Mouse (Mus musculus) left cerebral cortex, adult 11 months (tissue): ENCODE results near the gene Fga.

Source experiments
- DNase-seq: peaks from one replicate; pipeline ENCODE4 v3.0.0; 2022; ENCODE audit warnings: low spot score

The Fga gene

DNA sequence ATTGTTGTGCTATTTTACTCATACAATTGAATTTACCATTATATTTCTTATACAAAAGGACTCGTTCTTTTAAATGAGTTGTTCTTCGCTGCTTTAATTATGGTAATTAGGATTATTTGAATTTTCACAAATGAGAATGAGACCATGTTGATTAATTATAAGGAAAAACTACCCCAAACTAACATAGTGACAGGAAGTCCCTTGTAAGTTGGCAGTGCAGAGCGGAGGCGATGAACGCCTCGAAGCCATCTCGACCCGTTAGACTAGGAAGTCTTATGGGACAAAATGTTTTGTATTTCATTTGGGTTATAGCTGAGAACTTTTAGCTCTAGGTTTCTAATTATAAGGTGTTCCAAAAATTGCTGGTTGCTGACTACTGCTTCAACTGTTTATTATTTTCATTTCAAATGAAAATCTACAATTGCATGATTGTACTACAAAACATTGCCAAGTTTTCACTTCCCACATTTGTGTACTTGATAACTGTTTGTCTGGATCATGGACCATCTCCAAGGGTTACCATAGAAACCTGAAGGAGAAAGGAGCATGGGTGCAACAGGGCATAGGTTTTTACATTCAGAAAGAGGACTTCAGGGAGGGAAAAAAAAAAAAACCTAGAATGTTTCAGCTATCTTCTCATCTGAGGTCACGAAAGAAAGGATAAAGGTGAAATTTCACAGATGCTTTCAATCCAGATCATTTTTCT lies 1.8 kb downstream of the Fga start:
- no peak for DNase-seq

DNA sequence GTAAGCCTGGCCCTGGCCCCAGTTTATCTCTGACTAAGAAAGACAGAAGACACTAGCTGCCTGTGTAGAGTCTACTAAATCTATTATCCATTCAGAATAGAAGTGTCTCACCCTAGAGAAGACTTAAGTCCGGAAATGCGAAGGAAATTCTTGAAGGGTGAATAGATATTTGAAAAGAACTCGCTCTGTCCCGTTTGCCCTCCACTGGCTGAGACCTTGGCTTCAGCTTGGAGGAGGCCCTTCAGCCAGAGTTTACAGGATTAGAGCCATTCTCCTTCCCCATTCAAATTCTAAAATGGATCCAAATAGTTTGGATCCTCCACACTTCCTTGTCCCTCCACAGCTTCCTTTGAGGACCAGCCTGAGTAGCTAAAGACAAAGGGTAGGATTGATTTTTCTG lies 4.5 kb downstream of the Fga start:
- DNase-seq, result no peak

DNA sequence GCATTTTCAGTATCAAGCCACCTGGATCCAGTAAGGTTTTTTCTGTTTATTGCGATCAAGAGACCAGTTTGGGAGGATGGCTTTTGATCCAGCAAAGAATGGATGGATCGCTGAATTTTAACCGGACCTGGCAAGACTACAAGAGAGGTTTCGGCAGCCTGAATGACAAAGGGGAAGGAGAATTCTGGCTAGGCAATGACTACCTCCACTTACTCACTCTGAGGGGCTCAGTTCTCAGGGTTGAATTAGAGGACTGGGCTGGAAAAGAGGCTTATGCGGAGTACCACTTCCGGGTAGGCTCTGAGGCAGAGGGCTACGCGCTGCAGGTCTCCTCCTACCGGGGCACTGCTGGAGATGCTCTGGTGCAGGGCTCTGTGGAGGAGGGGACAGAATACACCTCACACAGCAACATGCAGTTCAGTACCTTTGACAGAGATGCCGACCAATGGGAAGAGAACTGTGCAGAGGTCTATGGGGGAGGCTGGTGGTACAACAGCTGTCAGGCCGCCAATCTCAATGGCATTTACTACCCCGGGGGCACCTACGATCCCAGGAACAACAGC lies 7.0 kb downstream of the Fga start:
- DNase-seq, result no peak

DNA sequence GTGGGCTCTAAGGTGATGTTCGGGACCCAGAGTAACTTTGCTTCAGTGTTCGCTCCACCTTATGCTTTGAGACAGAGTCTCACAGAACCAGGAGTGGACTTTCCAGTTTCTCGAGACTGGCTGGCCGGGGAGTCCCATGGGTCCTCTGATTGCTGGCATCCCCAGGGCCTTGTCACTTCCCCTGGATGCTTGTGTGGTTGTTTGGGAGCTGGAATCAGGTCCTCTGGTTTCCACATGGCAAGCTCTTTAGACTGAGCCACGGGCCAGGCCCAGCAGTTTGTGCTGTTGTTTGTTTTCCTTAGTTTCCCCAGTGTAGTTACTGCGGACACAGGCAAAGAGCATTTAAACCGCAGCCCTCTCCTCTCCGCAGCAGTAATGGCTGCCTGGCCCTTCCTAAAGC lies 7.9 kb downstream of the Fga start:
- DNase-seq, result no peak

DNA sequence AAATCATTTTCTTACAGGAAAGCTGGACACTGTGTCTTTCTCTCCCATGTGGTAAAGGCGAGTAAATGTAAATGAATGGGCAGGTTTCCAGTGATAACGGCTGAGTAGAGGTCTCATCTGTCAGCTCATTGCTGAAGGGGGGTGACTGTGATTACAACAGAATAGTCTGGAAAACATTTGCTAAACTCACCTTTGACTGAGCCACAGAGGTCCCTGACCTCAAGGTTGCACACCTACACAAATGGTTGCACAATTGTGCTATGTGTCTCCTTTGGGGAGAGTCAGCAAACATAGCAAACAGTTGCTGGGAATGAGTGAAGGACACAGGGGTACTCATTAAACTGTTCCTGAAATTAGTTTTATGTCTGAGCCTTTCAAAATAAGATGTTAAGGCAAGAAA lies 13.0 kb downstream of the Fga start:
- no peak for DNase-seq

DNA sequence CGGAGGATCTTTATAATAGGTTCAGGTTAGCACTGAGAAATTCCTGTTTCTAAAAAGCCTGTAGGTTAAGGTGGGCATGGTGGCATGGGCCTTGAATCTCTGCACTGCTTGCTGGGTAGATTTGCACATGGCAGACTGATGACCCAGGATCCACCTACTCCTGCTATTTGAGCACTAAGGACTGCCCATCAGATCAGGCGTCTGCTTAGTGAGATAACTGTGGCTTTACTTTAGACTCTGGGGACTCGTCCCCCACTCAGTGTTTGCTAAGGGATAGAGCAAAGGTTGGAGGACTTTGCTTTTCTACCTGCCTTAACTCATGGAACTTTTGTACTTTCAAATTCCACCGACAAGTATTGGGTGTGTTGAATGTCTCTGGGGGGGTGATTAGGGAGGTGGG lies 13.8 kb downstream of the Fga start:
- DNase-seq, result no peak

DNA sequence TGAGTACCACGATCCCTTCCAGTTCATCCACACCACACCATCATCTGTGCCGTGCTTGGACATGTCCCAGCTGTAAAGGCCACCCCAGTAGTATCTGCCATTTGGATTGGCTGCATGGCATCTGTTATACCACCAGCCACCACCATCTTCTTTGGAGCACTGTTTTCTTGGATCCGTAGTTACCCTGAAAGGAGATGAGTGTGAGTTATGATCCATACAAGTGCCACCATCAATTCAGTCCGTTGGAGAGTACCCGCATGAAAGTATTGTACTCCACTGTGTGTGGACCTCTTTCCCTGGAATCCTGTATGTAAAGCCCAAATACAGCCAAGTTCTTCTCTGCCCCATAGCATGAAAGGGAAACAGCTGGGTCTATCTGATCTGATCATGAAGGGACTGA lies 16.6 kb downstream of the Fga start:
- no peak for DNase-seq

DNA sequence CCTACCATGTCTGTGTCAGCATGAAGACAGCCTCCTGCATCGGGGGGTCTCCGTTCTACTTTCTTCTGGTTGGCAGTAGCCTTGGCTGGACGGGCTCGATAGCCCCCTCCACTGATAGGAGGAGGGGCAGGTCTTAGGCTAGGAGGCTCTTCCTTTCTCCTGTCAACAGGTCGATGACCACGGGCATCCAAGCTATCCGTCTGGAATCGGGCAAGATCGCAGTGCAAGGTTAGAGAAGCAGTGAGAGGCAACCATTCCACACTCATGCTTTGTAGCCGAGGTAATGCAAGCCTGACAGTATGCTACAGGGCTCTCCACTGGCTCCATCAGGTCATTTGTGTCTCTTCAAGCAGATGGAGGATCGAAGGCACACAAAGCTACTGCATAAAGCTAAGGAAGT lies 20.8 kb downstream of the Fga start:
- no peak for DNase-seq

DNA sequence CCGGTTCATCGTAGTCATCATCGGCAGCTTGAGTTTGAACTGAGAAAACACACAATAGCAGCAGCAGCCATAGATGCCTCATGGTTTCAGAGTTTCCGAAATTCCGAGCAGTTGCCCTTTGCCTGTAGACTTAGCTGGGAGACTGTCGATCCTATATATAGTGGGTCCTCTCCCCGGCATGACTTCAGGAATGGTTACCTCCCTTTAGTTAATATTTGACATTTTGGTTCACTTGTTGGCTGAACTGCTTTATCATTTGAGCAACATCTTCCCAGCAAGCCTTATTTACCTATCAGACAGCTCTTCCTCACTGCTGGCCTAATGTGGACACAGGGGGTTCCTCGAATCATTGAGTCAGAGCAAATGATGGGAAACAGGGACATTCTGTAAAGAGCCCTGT lies 23.8 kb downstream of the Fga start, which contains the start of gene Fgb:
TSS of gene Fgb (minus strand) at position 184 of the 400 bp plus-strand sequence.
- DNase-seq, result no peak

DNA sequence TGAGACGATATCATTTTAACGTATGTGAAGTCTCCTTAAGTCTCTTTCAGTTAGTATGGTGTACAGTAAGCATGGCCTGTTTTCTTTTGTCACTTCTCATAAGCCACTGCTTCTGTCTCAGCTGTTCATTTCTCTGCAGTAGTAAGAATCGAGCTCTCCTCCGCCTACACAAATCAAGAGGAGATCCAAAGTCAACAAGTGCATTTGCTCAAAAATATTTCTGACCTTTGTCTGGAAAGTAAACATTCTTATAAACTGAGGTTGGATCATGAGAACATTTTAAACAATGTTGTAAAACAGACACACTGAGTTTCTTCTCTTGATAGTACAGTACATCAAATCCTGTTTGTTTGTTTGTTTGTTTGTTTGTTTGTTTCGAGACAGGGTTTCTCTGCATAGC lies 24.8 kb downstream of the Fga start:
- DNase-seq, result no peak

DNA sequence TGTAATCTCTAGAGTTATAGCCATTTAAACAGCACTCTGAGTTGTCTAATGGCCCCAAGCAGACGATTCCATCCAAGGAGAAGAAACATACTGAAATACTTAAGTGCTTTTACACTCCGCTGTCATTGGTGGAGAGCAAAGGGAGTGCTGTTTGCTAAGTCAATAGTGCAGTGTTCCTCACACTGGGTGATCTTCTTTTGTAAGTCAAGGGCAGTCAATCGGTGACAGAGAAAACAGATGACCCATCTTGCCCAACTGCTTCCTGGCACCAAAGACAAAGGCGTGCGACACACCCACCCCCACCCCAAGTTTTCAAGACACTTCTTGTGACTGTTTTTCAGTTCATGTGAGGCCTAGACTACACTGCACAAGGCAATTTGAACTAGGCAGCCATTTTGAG lies 26.2 kb downstream of the Fga start:
- no peak for DNase-seq

DNA sequence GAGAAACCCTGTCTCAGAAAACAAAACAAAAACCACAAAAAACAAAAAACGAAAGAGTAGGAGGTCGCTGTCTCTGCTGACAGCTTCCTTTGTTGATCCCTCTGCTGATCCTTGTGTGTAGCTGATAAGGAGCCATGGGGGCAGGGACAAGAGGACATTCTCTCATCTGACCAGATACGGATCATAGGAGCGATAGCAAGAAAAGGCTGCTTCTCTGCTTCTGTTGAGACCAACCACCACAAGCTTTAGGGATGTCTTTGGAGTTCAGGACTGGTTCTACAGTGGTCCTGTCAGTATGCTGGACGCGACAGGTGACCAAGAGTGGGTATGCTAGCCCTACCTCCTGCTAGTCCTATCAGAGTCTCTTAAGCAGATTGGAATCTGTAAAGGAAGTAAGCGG lies 27.2 kb downstream of the Fga start:
- DNase-seq, result no peak

DNA sequence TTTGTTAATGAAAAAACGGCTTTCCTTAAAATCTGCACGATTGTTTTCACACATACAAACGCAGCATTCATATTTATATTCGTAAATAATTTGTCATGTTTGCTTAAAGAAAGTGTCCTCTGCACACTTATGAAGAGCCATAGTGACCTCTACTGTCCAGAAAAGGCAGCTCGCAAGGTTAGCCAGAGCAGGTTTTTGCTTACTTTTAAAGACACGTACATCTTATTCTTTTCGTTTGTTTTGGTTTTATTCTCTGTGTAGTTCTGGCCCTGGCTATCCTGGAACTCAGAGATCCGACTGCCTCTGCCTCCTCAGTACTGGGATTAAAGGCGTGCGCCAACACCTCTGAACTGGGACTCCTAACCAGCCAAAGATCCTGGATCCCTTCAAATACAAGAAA lies 27.9 kb downstream of the Fga start:
- peak; percentile 33 for DNase-seq

DNA sequence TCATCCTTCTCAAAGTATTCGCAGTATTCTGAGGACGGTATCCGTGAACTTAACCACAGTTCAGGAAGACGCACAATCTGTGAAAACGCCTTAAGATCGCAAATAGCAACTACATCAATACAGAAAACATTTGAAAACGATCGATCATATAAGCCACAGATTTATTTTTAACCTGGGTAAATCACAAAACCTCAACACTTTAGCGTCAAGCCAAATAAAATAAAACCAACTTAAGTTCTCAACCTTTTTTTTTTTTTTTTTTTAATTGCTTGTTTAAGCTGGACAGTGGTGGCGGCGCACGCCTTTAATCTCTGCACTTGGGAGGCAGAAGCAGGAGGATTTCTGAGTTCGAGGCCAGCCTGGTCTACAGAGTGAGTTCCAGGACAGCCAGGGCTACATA lies 28.9 kb downstream of the Fga start:
- no peak for DNase-seq

DNA sequence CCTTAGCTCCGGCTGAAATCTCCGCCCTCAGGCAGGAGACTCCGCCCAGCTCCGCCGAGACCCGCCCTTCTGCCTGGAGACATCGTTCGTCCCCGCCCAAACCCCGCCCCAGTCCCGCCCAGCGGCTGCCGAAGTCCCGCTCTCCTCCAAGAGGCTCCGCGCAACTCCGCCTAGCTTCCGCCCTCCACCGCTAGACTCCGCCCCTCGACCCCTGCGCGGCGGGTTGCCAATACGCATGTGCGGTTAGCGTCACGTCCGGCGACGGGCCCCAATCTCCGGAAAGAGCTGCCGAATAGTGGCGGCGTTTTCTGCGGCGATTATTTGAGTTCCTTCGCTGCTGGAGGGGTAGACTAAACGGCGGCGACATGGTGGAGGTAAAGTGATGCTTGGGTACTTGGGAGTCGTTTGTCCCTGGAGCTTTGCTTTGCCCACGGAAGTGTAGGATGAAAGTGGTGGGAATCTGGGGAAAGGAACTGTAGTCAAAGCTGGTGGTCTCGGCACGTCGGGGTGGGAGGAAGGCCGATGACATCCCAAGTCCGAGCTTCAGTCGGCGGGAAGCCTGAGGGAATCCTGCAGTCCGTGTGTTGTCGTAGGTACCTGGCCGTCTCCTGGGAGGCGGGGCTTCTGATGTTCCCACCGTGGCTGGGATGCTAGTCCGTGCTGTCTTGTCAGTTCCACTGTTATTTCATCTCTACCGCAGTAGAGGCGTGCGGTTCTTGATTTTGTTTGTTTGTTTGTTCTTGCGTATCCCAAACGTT lies 29.6 kb downstream of the Fga start, which contains the start of gene Plrg1:
TSS of gene Plrg1 (plus strand) at position 242 of the 758 bp plus-strand sequence.
- DNase-seq, result peak; percentile 94

DNA sequence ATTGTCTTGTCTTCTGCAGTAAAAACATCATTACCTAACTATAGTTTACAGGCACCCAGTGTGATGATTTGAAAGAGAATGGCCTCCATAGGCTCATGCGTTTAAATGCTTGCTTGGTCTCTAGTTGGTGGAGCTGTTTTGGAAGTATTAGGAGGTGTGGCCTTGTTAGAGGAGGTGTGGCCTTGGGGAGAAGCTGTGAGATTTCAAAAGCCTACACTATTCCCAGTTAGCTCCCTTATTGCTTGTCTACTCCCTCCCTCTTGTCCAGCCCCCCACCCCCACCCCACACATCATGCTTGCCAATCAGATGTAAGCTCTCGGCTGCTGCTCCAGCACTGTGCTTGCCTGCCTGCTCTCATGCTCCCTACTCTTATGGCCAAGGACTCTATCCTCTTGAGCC lies 31.2 kb downstream of the Fga start:
- no peak for DNase-seq

DNA sequence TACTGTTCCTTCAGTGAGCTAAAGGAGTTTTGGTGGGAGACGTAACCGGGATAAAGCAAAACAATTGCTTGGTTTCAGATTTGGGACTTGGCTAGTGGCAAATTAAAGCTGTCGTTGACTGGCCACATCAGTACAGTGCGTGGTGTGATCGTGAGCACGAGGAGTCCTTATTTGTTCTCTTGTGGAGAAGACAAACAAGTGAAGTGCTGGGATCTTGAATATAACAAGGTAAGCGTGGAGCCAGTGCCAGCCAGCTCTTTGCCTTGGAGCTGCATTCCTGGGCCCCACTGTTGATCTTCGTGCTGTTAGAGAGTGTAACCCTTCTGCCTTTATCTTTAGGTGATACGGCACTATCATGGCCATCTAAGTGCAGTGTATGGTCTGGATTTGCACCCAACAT lies 42.0 kb downstream of the Fga start:
- no peak for DNase-seq

DNA sequence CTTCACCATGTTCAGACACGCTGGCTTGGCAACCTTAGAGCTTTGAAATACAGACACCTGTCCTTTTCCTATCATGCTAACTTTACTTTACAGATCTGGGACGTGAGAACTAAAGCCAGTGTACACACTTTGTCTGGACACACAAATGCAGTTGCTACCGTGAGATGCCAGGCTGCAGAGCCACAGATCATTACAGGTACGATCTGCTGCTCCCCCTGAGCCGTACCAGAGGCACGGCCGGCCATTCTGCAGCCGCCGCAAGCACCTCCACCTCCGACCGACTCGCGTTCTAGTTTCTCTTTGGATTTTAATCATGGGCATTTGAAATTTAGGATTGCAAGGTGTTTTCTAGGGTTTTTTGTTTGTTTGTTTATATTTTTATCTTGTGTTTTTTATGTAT lies 43.0 kb downstream of the Fga start:
- no peak for DNase-seq

DNA sequence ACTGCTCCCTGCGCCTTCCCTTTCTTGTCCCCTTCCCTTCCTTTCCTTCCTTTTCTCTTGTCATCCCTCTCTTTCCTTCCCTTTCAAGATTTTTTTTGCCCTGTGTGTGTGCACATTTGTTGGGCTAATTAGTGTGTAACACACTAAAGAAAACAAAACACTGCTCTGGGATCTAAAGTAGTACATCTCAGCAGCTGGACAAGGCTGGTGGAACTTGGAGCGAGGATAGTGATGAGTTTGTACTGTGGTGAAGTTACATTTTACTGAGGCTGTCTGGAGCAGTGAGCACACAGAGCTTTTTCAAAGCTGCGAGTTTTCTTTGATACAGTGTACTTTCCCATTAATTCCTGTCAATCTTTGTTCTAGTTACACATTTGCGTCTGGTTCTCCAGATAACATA lies 44.4 kb downstream of the Fga start:
- no peak for DNase-seq

DNA sequence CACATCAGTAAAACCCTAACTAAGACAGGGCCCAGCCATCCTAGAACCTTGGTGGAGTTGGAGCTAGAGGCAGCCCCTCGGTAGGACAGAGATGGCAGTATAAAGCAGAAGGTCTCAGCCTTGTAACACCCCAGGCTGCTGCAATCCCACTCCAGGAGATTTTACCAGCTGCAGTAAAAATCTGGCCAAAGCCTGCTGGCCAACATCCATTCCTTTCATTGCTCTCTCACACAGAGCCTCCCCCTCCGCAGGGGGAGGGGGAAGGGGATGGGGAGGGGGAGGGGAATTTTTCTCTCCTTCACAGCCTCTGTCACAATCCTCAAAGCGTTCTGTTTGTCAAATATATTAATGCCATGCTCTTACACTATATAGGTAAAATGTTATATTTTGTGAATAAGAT lies 50.7 kb downstream of the Fga start:
- peak; percentile 26 for DNase-seq

DNA sequence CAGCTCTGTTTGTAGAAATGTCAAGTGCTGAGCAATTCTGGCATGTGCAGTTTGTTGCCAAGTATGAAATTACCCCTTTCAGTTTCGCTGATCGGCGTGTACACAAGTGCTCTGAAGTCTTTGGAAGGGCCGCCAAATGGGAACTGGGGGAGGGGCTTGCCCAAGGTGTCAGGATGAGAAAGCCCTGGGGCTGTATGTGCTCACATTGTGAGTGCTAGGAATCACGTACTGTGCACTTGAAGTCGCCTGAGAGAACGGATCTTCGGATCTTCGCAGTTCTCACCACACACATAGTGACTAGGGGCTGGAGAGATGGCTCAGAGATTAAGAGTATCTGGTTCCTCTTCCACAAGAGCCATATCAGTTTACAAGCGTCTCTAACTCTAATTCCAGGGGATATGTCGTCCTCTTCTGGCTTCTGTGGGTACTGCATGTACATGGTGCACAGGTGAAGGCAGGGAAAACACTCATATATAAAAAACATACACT lies 54.7 kb downstream of the Fga start:
- peak; percentile 31 for DNase-seq
